Mouse (Mus musculus): ENCODE results near the gene Irf2bp2. TPM values are rescaled to one million over a fixed set of nuclear protein-coding genes. Genes with fewer than 3 reads are reported as not detected.

The Irf2bp2 gene
- polyA plus RNA-seq, 1 experiment from 2014 or later: 20.3 TPM

DNA sequence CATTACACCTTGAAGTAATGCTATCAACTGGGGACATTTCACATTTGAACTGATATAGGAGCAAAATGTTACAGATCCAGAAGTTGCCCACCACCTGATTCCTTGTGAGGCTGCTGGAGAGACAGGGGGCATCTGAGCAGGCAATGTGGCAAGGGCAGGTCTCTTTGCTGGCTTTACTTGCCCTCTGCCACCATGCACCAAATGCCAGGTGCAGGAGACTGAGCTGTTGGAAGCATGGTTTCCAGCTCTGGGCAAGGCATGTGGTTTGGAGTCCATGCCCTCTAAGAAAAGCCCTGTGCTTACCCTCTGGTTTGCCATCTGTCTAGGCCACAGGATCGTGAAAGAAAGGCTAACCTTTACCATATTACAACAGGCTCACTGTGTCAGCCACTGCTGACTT lies 24.1 kb downstream of the Irf2bp2 start:
- no peak for DNase-seq (ENCODE audit: low spot score)

DNA sequence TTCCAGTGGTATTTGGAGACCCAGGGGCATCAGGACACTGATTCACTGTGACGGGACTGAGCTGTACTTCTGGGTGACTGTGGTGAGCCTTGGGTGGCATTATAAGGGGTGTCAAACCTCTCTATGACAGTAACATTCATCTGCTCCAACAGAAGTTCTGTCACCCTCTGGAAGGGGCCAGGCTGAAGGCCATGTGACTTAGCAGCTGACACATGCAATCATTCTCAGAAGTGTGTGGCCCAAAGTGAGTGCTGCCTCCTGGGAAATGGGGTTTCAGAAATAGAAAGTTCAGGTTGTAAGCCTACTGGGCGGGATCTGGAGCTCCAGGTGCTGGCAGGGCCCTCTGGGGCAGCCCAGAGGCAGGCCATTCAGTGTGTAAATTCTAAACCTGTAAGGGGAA lies 26.1 kb downstream of the Irf2bp2 start:
- no peak for DNase-seq (ENCODE audit: low spot score)

DNA sequence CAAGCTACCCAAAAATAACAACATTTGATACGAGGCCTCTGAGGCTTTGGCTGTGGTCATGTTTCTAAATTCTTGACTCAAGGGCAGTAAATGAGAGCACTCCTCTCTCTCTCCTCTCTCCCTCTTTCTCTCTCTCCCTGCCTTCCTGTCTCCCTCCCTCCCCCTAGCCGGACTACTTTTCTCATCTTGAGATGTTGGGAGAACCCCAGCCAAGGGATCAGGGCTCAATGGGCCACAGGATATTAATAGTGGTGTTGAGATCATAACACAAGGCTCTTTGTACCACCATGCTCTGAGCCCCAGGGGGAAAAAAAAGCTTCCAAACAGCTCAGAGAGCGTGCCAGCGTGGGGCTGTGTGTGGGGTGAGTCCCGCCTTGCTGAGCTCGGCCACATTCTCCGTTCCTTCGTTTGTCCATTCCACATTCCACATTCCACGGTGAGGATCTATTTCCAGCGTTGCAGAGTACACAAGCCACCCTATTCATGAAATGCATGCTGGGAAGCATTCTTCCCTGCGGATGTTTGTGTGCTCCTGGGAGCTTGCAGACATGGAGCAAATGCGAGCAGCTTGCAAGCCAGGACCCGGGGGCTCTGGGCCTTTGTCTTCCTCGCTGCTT lies 27.2 kb downstream of the Irf2bp2 start:
- DNase-seq (ENCODE audit: low spot score): no peak

DNA sequence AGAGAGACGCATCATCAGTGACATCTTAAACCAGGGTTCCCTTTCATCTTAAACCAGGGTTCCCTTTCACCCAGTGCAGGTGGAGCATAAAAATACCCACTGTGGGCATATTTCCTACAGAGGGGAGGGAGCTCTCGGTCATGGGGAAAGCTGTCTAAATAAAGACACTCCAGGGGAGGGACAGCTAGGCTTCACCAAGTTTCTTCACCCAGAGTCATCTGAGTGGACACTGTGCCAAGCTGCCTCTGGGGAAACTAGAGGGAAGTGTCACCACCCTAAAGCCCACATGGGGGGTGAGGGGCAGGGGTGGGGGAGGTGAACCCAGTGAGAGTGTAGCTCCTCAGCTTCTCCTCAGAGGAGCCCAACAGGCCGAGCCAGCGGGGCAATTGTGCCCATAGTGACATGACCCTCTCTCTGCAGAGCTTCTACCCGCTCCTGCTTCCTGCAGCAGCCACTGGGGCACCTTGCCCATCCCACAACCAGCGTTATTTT lies 27.8 kb downstream of the Irf2bp2 start:
- DNase-seq (ENCODE audit: low spot score): peak; percentile 40

DNA sequence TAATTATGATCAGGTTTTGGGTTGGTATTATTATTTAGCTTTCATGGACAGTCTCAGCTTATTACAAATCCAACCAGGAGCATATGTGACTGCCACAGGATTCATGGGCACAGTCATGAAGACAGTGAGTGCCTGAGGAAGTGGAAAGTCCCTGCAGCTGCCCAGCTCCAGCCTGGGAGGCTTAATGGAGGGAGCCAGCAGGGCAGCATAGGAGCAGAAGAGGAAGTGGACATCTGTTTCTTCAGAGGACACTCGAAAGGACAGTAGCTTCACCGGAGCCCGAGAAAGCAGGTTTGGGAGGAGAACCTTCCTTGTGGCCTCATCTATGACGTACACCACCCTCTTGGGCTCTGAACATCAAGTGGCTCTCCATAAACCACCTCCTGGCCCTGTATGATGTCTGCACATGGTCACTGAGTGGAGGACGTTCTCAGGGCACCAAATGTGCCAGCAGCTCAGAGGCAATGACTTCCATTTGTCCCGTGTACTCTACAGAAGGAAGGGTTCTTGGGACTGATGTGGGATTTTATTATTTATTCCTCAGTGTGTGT lies 28.5 kb downstream of the Irf2bp2 start:
- DNase-seq (ENCODE audit: low spot score): no peak

DNA sequence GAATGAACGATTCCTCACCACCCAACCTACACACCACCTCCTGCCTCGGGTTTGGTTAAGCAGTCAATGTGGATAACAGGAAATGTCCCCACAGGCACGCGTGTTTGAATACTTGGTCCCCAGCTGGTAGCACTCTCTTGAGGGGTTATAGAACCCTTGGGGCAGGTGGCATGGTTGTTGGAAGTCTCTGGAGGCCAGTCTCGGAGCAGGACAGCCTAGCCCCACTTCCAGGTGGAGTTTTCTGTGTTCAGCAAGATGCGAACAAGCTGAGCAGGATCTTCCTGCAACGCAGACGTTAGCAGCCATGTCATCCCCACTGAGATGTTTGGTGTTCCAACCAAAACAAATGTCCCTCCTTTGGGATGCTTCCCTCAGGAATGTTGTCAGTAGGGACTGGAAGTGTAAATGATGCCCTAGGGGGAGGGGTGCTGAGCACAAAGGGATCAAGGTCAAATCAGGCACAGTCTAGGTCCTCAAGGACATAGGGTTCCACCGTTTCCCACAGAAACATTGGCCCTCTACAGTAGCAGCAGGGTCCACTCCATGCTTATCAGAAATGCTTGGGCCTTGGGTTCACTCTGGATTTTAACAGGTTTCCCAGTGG lies 29.1 kb downstream of the Irf2bp2 start:
- DNase-seq (ENCODE audit: low spot score): no peak

DNA sequence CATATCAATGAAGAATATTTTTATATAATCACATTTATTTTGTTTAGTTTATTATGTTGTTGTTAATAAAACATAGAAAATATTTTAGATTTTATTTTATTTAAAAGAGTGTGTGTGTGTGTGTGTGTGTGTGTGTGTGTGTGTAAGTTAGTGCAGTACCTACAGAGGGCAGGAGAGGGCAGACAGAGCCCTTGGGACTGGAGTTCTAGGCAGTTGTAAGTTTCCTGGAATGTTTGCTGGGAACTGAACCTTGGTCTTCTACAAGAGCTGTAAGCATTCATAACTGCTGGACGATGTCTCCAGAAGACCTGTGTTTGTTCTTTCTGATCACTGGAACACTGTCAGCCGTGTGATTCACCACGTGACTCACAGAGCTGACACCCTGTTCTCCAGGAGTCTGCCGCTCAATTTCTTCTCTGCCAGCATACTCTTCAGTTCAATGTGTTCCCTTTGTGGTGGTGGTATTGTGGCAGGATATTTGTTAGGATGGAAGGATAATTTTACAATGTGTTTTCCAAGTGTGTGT lies 32.4 kb downstream of the Irf2bp2 start:
- DNase-seq (ENCODE audit: low spot score): no peak

DNA sequence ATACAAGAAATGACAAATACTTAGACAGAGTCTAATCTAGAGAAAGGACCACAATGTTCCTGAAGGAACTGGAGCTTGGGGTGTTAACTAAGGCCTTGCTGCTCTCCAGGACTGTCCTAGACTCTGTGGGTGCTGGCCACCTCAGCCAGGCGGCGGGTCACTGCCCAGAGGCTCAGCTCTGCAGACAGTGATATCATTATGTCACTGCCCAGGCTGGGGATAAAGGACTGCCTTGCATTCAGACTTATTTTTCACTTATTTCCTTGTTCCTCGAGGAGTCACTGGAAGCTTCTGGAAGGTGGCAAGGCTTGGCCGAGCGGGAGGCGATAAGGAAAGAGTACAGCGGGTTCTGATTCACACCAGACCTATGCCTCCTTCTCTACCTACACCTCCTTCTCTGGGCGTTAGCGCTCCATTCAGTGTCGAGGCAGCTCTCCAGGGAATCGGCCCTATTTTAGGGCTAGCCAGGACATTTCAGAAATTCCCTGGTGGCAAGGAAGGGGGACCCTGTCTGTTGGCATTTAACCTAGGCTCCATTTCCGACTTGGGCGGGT lies 35.3 kb downstream of the Irf2bp2 start:
- no peak for DNase-seq (ENCODE audit: low spot score)

DNA sequence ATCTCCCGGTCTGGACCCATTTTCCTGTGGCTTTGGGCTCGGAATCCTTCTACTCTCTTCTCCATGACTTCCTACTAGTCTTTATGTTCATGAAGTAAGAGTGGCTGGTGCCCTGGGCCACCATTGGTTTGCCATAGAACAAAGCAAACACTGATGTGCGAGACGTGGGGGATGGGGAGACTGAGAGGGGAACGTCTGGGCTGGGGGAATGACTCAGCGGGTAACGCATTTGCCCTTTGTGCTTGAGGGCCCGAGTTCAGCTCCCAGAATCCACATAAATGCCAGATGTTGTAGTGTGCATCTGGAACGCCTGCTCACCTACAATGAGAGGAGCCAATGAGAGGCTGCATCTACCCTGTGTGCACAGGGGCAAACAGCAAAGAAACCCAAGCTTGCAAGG lies 36.4 kb downstream of the Irf2bp2 start:
- DNase-seq (ENCODE audit: low spot score): no peak

DNA sequence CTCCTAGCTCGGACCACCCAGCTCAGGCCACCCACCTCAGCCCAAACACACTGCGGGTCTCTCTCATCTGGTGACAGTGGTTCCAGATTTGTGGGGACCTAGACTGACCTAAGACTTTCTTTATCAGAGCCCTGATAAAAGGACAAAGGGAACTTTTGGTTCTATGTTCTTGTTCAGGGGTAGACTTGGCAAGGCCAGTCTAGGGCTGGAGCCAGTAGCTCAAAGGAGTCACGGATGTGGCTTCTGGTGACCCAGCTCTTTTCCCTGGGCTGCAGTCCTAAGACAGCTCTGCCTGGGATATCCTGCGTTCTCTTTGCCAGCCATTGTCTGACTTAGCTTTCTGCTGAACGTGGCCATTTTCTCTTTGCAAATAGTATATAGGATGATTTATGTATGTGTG lies 37.1 kb downstream of the Irf2bp2 start:
- no peak for DNase-seq (ENCODE audit: low spot score)

DNA sequence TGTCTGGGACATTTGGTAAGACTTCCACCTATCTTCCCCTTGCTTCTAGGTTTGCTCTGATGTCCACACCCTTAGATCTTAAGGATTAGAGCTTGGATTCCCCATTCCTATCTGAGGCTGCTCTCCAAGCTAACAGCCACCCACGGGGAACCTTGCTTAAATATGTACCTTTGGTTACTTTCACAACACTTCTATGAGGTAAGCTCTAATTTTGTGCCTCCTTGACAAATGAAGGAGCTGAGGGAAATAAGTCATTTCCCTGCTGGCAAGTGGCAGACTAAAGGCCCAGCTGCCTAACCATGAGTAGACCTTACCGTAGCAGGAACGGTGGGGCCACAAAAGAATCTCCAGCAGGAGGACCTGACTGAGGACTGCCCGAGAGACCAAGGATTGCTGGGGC lies 39.0 kb downstream of the Irf2bp2 start:
- no peak for DNase-seq (ENCODE audit: low spot score)

DNA sequence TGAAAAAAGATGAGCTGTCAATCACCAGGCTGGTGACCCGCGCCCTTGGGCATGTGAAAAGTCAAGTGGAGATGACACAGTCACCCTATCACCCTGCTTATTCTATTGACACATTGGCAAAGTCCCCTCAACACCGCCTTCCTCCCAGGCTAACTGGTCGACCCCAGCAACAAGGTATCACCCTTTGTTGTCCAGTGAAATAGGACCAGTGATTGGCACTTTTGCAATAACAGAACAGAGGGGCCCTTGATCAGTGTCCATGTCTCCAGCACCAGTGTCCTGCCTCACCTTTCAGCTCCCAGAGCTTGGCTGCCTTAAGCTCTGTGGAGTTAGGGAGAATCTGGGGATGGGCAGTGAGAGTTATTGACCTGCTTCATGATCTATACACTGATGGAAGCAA lies 41.9 kb downstream of the Irf2bp2 start:
- DNase-seq (ENCODE audit: low spot score): no peak

DNA sequence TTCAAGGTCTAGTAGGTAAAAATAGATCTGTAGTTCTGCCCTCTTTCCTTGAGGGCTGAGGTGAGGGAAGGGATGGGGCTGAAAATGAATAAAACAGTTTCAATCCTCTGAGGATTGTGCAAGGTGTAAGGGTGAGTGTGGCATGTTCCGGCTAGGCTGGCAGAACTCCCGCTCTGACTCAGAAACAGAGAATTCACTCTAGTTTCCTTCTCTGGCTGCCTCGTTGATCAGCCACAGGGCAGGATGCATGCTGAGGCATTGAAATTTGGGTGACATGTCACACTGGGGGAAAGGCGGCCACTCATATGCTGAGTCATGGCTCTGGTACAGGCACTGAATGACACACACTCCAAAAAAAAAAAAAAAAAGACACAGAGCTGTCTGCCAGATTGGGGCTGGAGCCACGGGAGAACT lies 42.8 kb downstream of the Irf2bp2 start:
- no peak for DNase-seq (ENCODE audit: low spot score)

DNA sequence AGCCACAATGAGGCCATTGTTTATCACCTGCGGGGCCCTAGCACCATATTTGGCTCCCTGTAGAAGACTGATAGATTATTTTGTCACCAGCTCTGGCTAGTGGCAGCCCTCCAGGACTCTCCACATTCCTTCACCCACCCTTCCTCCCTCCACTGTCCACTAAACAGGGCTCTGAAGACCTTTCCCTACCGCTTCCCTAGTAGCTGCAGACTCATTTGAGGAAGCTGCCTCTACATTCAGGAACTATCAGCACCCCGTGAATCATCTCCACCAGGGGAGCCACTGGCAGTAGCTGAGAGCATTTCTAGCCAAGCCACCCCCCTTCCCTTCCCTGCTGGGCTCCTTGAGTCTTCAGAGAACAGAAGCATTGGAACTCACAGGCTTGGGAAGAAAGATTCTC lies 45.9 kb downstream of the Irf2bp2 start:
- DNase-seq (ENCODE audit: low spot score): no peak

DNA sequence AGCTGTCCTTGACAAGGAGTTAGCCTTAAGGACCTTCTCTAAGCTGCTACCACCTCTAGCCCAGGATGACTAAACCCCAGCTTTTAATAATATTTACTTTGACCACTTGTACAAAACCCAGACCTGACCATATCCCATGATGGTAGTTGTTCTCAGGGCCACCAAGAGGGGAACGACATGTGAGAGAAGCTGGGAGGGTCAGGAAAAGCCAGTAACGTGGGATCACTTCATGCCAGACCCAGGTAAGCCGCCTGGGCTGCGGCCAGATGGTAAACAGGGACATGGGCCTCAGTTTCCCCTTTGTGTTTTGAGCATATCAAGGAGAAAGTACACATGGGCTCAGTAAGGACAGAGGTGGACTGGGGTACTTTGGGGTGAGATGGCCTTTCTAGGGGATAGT lies 46.4 kb downstream of the Irf2bp2 start:
- no peak for DNase-seq (ENCODE audit: low spot score)

DNA sequence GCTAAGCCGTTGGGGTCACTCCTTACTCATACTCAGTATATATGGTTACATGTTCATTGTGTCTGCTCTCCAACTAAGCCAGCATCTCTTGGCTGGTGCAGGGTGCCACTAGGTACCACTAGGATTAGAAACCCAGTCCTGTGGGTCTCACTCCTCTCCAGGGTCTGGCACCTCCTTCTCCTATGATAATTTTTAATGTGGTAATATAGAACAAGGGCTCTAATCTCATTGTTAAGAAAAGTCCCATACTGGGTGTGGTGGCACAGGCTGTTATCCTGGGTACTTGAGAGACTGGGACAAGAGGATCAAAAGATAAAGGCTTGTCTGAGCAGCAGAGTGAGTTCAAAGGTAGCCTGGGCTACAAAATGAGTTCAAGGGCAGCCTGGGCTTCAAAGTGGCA lies 47.3 kb downstream of the Irf2bp2 start:
- DNase-seq (ENCODE audit: low spot score): no peak

DNA sequence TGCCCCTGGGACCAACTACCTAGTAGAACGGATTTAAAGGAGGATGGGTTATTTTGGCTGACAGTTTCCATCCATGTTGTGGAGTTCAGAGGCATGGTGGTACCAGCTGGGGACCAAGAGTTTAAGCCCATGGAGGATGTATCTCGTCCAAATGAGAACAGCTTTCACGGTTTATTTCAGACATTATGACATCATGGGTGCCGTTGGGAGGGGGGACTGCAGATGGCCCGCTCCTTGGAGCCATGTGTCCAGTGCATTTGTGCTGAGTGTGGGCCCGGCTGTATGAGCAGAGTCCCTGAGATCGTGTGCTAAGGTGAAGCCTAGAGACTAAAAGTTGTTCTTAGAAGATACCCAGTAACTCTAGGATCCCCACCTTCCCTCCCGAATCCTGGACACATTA lies 50.4 kb downstream of the Irf2bp2 start:
- no peak for DNase-seq (ENCODE audit: low spot score)

DNA sequence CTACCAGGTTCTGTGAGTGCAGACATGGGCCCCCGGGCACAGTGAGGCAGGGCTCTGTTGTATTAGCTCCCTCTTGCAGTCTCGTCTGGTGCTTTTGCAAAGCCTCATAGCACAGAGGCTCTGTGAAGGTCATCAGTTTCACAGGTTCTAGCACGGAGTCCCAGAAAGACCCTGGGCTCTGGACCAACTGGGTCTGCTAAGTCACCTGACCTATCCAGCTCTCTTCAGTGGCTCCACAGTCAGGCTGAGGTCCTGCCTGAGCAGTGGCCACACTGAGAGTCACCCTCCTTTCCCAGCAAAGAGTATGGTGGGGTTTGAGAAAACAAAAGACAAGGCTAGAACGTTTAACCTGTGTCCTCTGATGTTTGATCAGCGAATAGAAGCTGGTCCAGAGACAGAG lies 51.0 kb downstream of the Irf2bp2 start:
- DNase-seq (ENCODE audit: low spot score): no peak

DNA sequence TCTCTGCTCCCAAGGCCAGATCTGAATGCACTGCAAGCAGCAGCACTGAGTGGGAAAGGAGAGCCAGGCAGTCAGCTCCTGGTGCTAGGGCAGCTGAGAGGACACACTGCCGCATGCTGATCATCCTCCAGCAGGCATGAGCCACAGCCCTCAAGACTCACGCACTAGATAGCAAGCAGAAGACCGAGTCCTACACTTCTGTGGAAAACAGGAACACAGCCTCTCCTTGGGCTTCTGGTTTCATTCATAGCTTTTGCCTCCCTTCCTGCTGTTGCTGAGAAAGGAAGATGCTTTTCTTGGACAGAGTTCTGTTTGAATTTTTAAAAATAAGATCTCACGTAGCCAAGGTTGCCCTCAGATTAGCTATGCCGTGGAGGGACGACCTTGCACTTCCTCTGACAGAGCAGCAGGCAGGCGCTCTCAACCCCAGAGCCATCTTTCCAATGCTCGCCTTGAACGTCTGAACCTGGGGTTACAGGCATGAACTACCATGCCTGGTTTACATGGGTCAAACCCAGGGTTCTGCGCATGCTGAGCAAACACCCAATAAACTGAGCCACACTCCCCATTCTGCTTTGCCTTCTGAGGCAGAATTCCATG lies 51.6 kb downstream of the Irf2bp2 start:
- no peak for DNase-seq (ENCODE audit: low spot score)

DNA sequence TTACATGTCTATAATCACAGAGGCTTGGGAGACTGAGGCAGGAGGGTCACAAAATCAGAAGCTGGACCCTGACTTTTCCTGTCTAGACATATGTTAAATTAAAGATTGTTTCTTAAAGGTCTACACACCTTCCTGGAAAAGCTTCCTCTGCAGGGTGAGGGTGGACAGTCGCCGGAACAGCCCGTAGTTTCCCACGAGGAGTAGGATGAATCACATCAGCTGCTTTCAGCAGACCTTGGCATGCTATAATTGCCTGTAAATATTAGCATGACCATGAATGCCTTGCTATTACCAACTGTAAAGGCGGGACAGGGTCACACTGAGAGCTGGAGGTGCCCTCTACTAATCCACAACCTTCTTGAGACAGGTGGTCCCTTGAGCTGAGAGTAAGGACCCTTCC lies 53.5 kb downstream of the Irf2bp2 start:
- no peak for DNase-seq (ENCODE audit: low spot score)

DNA sequence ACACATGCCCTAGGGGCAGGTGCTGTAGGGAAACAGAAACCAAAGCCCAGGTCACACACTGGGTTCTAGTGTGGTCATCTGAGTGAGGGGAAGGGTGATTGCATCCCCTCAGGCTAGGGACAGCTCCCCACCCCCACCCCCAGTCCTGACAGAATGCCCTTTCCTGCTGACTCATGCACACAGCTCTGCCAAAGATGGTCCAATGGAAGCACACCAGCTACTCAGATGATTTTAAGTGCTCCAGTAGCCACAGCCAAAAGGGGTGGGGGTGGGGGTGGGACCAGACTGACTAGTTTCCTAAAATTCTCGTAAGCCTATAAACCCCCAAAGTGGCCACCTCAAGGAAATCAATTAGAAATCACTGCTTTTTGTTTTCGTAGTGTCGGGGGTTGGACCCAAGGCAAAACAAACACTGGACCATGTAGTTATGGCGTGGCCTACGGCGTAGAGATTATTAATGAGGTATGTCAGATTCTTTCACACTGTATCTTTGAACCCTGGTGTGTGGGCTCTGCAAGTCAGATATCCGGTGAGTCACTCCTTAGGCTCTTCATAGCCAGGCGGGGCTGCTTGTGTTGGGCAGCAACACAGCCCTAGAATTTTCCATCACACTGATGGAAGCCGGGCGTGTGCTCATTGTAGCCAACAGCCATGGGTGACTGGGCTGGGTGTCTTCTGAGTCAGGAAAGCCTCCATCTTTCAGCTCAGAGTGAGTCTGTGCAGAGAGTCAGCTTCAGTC lies 54.3 kb downstream of the Irf2bp2 start:
- DNase-seq (ENCODE audit: low spot score): no peak

Measured in thymus, postnatal 0 days (tissue).